Mouse (Mus musculus): ENCODE data around the gene Tifa. TPM values are rescaled to one million over a fixed set of nuclear protein-coding genes. Genes with fewer than 3 reads are reported as not detected.

The Tifa gene
- total and polyA plus RNA-seq, 2 experiments: 12.5 to 24.8 TPM

DNA sequence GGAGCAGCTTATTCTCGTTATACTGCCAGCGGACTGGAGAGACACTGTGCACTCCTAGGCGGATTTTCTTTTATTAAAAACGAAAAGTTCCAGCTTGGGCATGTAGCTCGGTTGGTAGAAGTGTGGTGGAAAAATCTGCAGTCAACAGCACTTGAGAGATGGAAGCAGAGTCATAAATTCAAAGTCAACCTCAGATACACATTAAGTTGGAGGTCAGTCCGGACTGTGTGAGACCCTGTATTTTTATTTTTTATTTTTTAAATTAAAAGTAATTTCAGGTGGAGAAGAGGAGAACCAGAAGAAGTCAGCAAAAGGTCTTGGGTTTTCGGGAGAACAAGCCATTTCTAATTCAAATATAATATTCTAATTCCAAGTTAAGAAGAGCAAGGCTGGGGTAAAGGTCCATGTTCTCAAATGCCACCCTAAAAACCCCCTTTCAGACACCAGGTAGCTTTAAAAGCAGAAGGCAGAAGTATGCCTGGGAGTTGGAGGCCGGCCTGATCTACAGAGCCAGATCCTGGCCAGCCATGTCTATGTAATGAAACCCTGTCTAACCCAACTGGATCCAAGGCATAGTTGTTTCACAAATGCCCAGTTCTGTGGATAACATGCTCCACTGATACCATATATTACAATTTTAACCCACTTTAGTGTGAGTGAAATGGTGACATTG is 48.5 kb downstream of the Tifa start:
- WGBS: 17% methylated on average over 8 of the region's 8 CpGs
- Histone ChIP-seq H3K9ac (ENCODE audit: low read depth, low read length) (peak overlapping the region; percentile 48; the same call in 1 of the 2 replicates), H3K36me3 (ENCODE audit: control insufficient read depth, insufficient read depth, low read length) (no peaks in the 10 kb centered on the region), H3K79me2 (ENCODE audit: control insufficient read depth, insufficient read depth, low read length) (peaks cover 8% of the 10 kb centered on the region; the same call in 1 of the 2 replicates), H3K27ac (replicated peaks; ENCODE audit: insufficient read depth, low read depth, low read length) (peak overlapping the region; percentile 70), H3K27me3 (ENCODE audit: control insufficient read depth, insufficient read depth, low read length) (no peaks in the 10 kb centered on the region), H3K4me1 (ENCODE audit: control insufficient read depth, insufficient read depth, low read length) (peaks cover 14% of the 10 kb centered on the region), H3K4me3 (ENCODE audit: insufficient read depth, low read depth, low read length) (peak overlapping the region; percentile 62)
- no peak for TF ChIP-seq POLR2A (IDR thresholded peaks at IDR 0.05; ENCODE audit: extremely low read depth, insufficient read depth, low read length)
- no peak for TF ChIP-seq CTCF (IDR thresholded peaks at IDR 0.05; ENCODE audit: low read depth, low read length)
- peak; percentile 41 for DNase-seq (ENCODE audit: extremely low read depth, low read depth, low spot score)

DNA sequence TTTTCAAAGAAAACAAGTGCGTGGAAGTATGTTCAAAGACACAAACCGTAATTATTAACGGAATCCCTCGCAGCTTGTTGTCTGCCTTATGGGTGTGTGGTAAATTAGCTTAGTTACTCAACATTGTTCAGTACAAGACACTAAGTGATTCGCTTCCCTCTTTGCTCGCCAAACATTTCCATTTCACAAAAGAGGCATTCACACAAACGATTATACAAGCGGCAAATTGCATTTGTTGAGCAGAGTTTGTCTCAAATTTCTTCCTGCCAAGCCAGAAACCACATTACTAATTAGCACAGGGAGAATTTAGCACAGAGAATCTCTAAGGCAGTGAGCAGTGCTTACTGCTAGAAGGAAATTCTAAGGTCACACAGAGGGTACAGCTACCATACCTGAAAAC is 52.3 kb downstream of the Tifa start:
- Histone ChIP-seq H3K27me3 (ENCODE audit: control insufficient read depth, insufficient read depth, low read length) (no peaks in the 10 kb centered on the region), H3K79me2 (ENCODE audit: control insufficient read depth, insufficient read depth, low read length) (no peaks in the 10 kb centered on the region), H3K4me3 (ENCODE audit: insufficient read depth, low read depth, low read length) (no peak overlapping the region), H3K4me1 (ENCODE audit: control insufficient read depth, insufficient read depth, low read length) (peaks cover 11% of the 10 kb centered on the region), H3K9ac (ENCODE audit: low read depth, low read length) (no peak overlapping the region), H3K27ac (replicated peaks; ENCODE audit: insufficient read depth, low read depth, low read length) (no peak overlapping the region), H3K36me3 (ENCODE audit: control insufficient read depth, insufficient read depth, low read length) (no peaks in the 10 kb centered on the region)
- 92% methylated on average over 8 of the region's 8 CpGs for WGBS
- TF ChIP-seq POLR2A (IDR thresholded peaks at IDR 0.05; ENCODE audit: extremely low read depth, insufficient read depth, low read length): no peak
- no peak for TF ChIP-seq CTCF (IDR thresholded peaks at IDR 0.05; ENCODE audit: low read depth, low read length)
- no peak for DNase-seq (ENCODE audit: extremely low read depth, low read depth, low spot score)

DNA sequence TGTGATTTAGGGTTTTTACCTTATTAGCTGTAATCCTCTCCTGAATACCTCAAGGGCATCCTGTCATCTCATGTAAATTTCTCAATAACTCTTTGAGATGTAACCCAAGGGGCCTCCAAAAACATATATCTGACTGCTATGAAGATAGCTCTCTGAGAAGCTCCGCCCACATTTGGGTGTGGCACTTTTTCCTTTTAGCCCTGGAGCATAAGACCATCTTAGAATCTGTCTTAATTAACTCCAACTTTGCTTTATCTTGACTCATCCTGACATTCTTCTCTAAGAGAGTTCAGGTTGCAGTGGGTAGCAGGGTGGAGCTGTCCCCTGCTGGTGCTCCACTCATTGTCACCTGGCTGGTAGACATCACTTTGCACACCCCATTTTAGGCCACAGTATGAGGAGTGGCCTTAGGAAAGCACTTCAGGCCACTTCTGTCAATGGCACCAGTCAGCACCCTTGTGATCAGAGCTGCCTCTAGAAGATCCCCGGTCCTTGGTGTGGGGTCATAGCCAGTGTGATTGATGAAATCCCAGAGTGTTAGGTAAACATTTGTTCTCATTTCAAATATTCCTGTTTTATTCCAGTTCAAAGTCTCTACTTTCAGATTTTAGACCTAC is 53.8 kb downstream of the Tifa start:
- Histone ChIP-seq H3K9ac (ENCODE audit: low read depth, low read length) (no peak overlapping the region), H3K27me3 (ENCODE audit: control insufficient read depth, insufficient read depth, low read length) (no peaks in the 10 kb centered on the region), H3K79me2 (ENCODE audit: control insufficient read depth, insufficient read depth, low read length) (no peaks in the 10 kb centered on the region), H3K4me3 (ENCODE audit: insufficient read depth, low read depth, low read length) (no peak overlapping the region), H3K4me1 (ENCODE audit: control insufficient read depth, insufficient read depth, low read length) (peaks cover 11% of the 10 kb centered on the region), H3K36me3 (ENCODE audit: control insufficient read depth, insufficient read depth, low read length) (no peaks in the 10 kb centered on the region), H3K27ac (replicated peaks; ENCODE audit: insufficient read depth, low read depth, low read length) (no peak overlapping the region)
- DNase-seq (ENCODE audit: extremely low read depth, low read depth, low spot score): peak; percentile 84
- WGBS: 55% methylated on average over 2 of the region's 2 CpGs
- TF ChIP-seq POLR2A (IDR thresholded peaks at IDR 0.05; ENCODE audit: extremely low read depth, insufficient read depth, low read length) (no peak), CTCF (IDR thresholded peaks at IDR 0.05; ENCODE audit: low read depth, low read length) (no peak)

DNA sequence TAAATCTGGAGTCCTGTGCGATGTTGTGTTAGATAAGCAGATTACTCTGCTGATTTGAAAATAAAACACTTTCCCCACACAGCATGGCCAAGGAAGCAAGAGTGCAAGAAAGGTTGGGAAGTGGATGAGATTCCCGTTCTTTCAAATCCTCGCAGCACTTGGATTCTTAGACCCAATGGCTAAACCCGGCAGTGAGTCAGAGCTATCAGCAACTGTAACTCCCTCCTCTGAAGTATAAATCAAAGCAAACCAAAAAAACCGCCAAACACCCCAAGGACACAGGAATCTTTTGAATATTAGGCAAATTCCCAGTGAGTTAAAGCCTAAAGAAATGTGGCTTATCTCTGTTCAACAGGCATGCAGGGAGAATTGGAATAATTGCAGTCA is 54.3 kb downstream of the Tifa start:
- Histone ChIP-seq H3K27me3 (ENCODE audit: control insufficient read depth, insufficient read depth, low read length) (no peaks in the 10 kb centered on the region), H3K4me3 (ENCODE audit: insufficient read depth, low read depth, low read length) (no peak overlapping the region), H3K9ac (ENCODE audit: low read depth, low read length) (no peak overlapping the region), H3K79me2 (ENCODE audit: control insufficient read depth, insufficient read depth, low read length) (no peaks in the 10 kb centered on the region), H3K4me1 (ENCODE audit: control insufficient read depth, insufficient read depth, low read length) (peaks cover 9% of the 10 kb centered on the region), H3K27ac (replicated peaks; ENCODE audit: insufficient read depth, low read depth, low read length) (no peak overlapping the region), H3K36me3 (ENCODE audit: control insufficient read depth, insufficient read depth, low read length) (no peaks in the 10 kb centered on the region)
- 46% methylated on average over 5 of the region's 5 CpGs for WGBS
- TF ChIP-seq CTCF (IDR thresholded peaks at IDR 0.05; ENCODE audit: low read depth, low read length): no peak
- no peak for TF ChIP-seq POLR2A (IDR thresholded peaks at IDR 0.05; ENCODE audit: extremely low read depth, insufficient read depth, low read length)
- DNase-seq (ENCODE audit: extremely low read depth, low read depth, low spot score): no peak

GRCm38 (mm10) chr3:127848088-127848808 is 58.6 kb downstream of the Tifa start:
- Histone ChIP-seq H3K4me3 (ENCODE audit: insufficient read depth, low read depth, low read length) (no peak overlapping the region), H3K4me1 (ENCODE audit: control insufficient read depth, insufficient read depth, low read length) (peaks cover 2% of the 10 kb centered on the region), H3K27me3 (ENCODE audit: control insufficient read depth, insufficient read depth, low read length) (no peaks in the 10 kb centered on the region), H3K36me3 (ENCODE audit: control insufficient read depth, insufficient read depth, low read length) (no peaks in the 10 kb centered on the region), H3K79me2 (ENCODE audit: control insufficient read depth, insufficient read depth, low read length) (no peaks in the 10 kb centered on the region), H3K27ac (replicated peaks; ENCODE audit: insufficient read depth, low read depth, low read length) (no peak overlapping the region), H3K9ac (ENCODE audit: low read depth, low read length) (no peak overlapping the region)
- no peak for TF ChIP-seq CTCF (IDR thresholded peaks at IDR 0.05; ENCODE audit: low read depth, low read length)
- TF ChIP-seq POLR2A (IDR thresholded peaks at IDR 0.05; ENCODE audit: extremely low read depth, insufficient read depth, low read length): no peak
- DNase-seq (ENCODE audit: extremely low read depth, low read depth, low spot score): peak; percentile 79
- WGBS: 54% methylated on average over 11 of the region's 11 CpGs

All from liver, adult 2 months (tissue).